Mouse (Mus musculus): ENCODE results near the gene Elmo1.
A peak's percentile ranks its signal among the peaks of the same experiment; 100 is the strongest.

The Elmo1 gene

DNA sequence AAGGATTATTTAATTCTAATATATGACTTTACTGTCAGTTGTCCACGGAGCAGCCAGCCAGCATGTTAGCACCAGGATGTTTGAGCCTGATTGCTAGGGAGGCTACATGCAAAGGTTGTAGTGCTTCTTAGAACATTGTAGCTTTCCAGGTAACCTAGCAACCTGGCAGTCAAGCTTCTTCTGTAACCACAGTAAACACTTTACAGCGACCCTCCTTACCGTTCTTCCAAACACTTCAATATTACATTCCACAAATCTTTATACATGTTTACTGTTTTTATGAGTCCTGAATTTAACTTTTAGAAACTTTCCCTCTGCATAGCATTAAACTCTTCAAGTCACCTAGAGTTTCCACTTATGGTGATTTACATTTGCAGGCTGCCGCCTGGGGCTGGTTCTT is 233.1 kb downstream of the Elmo1 start:
- DNase-seq (ENCODE audit: low spot score): no peak

DNA sequence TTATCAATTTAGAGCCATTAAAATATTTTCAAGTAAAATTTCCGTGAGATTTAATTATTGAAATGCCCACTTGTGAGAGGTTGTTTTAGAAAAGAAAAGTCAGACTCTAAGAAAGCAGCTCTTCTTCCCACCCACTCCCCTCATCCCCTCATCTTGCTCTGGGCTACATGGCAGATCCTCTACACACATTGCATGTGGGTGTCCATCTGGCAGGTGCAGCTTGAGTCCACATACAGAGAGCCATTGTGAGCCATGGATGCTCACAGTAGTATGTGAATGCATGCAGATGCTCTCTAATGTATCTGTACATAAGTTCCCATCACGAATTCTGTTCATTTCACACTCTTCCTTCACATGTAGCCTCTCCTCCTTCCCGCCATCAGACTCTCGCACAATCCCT is 236.7 kb downstream of the Elmo1 start:
- DNase-seq (ENCODE audit: low spot score): no peak

DNA sequence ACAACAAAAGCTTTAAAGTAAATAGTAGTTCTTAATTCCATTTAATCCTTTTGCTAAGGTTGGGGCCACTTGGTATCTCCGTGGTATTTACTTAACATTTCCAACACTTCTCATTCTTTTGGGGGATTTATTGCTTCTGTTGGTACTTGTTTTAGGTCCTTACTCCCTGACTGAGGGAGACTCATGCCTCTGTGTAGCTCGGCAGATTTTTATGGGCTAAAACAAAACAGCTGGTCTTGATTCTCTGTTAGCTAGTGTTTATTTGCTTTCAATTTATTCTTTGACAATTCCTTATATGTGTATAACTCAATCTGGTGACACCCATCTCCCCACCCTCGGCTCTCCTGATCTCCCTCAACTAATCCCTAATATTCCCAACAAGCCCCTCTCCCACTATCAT is 237.6 kb downstream of the Elmo1 start:
- DNase-seq (ENCODE audit: low spot score): no peak

DNA sequence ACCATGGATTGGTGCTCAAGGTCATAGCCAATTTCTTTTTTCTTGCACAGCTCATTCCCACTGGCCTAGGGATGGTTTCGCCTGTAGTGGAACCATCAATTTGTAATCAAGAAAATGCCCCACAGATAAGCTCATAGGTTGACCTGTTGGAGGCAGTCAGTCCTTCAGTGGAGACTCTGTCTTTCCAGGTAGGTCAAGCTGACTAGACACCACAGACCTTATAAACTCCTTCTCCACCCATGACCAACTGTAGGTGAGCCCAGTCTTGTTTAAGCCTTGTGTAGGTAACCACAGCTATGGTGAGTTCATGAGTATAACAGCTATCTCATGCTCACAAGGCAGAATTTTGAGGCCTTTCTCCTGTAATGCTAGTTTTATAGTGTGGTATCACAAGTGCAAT is 238.3 kb downstream of the Elmo1 start:
- no peak for DNase-seq (ENCODE audit: low spot score)

DNA sequence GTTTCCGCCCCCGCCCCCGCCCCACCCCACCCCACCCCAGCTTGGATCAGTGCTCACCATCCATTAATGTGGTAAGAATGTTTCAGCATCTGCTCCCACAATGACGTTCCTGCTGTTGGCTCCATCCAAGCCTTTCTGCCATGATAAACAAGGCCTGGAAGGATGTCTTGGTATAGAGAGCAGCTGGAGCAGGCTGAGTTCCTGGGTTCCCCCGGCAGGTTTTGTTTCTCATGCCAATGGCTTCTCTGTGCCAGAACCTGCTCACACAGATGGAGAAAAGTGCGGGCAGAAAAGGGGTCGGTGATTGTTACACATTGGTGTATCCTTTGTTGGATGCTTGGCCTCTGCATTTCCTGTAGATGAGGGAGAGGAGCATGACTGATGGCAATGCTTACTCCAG is 240.6 kb downstream of the Elmo1 start:
- no peak for DNase-seq (ENCODE audit: low spot score)

DNA sequence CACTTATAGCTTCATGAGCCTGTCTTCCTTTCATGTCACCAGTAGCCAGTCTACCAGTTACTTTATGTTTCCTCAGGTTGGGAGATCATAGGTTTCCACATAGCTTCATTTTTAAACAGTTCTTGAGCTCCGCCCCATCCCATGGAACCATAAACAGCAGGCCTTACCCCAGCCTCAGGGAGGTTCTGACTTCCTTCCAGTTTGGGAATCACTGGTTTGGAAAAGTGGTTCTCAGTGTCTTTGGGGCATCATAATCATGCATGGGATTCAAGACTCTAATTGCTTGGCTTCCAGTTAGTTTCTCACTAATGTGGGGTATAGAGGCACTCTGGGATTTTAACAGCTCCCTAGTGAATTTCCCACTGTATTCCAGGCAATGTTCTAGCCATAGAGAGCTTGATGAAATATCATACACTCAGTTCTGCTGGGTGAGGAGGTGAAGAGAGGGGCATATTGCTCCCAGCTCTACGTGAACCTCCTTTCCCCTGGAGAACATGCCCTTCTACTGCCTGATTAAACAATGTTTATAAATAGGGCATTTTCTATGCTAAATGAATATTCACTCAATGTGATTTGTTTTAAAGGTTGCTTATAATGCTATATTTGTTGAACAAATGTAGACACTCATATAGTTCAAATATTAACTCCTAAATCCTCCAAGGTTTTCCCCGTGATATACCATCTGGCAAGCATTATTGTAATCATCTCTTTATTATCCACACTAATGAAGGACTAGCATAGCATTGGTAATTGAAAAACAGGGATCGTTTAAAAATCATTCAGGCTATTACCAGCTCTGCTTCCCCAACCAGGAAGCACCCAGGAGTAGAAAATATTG is 244.9 kb downstream of the Elmo1 start:
- DNase-seq (ENCODE audit: low spot score): no peak

DNA sequence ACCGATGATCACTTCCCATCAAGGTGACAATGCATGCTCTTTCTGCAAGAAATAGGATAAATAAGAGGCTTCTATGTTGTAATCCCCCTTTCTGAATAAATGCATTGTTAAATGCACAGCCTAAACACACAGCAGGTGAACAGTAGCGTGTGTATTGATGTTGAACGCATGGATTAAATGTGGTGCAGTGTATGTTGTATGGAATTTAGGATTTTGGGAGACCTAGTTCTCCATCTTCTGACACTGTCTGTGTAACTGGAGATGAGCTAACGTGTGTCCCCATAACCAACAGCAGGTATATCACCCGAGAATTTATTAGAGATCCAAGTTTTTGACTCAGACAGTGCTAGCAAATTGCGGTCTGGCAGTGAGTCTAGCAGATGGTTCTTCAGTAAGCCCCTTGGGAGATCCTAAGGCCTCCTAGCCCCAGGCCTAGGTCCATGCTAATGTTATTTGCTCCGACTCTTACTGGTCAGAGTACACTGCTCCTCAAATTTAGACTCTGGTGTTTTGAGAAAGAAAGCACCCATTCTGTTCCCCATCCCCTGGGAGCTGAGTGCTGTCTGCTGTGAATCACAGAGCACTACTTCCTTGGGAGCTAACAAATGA is 245.6 kb downstream of the Elmo1 start:
- no peak for DNase-seq (ENCODE audit: low spot score)

DNA sequence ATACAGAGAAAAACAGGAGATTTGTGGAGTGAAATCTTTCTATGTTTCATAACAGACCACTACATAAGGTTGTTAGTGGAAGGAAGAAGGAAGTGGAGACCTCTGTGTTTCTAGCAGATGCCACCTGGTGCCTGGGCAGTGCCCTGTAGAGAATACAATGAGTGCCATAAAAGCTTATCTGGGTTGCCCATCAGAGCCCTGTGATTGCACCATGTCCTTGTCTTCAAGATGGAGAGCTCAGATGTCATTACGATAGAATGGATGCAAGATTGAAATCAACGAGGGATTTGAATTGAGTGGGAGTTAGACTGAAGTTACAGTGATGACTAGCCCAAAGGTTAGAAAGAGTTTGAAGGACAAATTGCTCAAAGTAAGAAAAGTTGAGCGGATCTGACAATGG is 252.5 kb downstream of the Elmo1 start:
- peak; percentile 19 for DNase-seq (ENCODE audit: low spot score)

DNA sequence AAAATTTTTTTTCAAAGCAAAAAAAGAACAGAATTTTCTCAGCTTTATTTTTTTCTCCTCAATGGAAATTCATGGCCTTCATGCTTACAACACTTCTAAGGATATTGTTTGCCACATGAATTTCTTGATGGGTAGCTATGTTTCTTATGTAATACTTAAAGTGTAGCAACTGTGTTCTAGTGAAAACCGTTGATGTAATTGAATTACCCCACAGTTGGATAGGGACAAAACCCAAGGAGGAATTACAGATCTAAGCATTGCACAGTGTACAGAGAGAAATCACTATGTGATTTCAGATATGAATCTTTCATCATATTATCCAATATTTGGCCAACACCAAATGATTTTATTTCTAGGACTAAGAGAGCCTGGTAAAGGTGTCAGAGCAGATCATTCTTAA is 259.4 kb downstream of the Elmo1 start:
- peak; percentile 23 for DNase-seq (ENCODE audit: low spot score)

DNA sequence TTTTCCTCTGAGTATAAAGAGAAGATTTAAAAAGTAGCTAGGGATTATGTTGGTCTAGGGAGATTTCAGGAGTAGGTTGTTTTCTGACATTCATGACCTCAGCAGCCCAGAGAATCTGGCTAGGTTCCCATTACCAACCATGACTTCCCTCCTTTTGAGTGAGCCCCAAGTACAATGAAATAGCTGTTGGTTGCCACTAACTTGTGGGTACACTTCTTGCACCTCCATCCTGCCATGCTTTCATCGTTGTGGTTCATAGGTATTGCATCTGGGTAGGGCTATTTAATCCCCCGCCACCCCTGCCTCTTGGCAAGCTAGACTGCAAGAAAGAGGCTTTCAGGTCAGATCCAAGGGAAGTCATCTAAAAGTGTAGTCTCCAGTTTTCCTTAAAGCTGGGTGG is 262.2 kb downstream of the Elmo1 start:
- DNase-seq (ENCODE audit: low spot score): no peak

DNA sequence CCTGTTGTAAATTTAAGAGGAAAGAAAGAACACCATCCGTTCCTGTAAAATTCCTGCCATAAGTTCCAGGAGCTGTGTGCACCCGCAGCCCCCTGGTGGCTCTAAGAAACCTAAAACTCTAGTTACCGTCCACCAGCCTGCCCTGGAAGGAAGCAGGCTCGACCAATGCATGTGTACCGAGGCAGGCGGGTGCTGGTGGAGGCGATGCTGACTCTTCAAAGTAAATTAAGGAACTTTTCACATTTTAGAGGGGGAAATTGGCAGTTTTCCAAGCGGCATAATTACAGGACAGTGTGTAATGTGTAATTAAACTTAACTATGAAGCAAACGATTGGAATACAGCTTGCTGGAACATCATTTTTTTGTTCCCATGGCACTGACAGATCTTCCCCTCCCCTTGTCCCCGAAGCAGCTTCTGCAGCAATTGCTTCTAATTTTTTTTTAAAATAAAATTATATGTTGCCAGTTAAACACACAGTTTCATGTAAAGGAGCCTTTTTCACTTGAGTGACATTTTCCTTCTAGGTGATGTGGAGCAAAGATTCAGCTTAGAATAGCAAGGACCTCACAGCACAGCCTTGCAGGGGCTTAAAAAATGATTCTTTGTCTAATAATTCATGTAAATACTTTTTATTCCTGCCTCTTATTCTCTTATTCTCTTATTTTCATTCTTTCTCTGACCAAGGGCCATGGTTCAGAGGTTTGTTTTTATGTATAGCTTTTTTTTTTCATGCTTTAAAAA is 263.6 kb downstream of the Elmo1 start:
- no peak for DNase-seq (ENCODE audit: low spot score)

DNA sequence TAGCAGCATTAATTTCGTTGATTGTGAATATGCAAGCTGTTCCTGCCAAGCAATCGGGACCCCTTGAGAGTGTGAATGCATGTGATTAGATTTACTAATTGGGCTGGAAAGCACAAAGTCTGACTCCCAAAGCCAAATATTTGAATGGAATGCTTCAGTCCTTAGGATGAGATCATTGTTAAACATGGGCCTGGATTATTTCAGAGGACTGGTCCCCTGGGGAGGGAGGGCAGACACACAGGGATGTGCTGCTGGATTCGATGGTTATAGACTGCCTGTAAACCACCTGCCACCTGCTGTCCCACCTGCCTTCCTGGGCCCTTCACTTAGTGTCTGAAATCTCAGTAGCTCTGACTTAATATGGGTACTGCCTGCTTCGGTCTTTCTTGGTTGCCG is 264.2 kb downstream of the Elmo1 start:
- DNase-seq (ENCODE audit: low spot score): no peak

DNA sequence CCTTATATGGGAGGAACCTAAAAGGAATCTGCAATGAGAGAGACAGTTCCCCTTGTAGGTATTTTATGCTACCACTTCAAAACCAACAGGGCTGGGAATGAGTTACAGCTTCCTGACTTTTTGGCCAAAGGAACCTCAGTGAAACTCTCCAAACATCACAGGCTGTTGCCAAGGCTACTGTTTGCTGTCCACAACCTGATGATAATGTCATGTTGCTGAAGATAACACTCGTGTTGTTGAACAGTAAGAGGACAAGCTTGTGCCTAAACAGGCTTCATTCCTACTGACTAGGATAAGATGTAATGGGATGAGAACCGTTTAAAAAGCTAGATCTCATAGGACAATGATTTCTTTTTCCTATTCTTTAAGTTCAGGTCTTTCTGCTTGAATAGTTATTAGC is 272.1 kb downstream of the Elmo1 start:
- no peak for DNase-seq (ENCODE audit: low spot score)

DNA sequence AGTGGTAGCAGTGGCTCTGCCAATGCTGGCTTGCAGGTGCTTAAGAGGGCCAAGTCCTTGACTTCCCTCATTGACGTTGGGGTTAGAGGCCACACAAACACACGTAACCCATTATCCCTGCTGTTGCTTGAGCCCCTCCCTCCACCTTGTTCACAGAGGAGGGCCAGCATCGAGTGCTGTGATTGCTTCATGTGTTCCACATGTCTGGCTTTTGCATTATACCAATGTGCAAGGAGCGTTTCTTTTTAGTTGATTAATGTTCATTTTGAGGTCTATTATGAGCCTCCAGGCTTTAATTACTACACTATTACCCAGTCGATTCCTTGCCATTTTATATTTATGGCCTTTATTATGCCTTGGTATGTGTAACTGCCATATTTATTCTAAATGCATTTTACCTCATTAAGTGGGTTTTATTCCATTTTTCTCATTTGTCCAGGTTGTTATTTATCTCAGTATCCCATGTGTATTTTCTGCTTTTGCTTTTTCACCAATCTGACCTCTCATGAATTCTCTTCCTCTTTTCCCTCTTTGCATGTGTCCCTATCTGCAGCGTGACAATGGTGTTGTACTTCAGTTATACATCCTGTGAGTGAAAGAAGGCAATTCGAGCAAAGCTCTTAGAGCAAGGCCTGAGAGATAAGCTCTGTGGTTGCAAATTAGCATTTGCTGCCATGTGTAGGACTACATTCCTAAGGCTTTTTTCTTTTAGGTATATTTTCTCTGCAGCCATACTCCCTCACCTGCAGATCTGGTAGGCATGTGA is 275.6 kb downstream of the Elmo1 start:
- DNase-seq (ENCODE audit: low spot score): no peak

DNA sequence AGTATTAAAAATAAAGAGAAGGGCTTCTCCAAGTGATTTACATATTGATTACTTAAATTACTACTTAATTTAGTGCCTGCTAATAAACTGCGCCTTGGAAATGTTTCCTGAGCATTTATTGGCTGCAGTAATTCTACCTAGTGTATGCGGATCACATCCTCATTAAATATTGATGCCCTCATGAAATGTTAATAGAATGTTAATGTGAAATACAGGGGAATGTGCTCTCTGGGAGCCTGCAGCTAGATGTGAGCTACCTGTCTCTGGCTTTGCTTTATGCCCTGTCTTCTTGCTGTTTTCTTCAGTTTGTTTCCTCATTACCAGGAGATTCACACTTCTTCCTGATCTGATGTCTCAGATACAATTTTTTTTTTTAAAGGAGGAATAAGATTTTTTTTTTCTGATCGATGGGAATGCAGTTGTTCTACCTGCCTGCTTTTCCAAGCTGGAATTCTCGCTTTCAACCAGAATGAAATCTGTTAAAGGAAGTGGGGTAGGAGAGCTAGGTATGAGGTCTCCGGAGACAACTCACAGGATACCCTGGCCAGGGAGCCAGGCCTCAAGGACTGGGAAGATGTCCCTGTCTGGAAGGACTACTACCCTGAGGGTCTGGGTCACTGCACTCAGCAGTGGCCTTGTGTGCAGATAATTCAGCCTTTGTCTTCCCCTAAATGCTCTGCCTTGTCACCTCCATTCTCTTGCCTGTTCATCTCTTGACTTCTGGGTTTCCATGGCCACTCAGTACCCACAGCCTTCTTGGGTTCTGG is 279.8 kb downstream of the Elmo1 start:
- no peak for DNase-seq (ENCODE audit: low spot score)

DNA sequence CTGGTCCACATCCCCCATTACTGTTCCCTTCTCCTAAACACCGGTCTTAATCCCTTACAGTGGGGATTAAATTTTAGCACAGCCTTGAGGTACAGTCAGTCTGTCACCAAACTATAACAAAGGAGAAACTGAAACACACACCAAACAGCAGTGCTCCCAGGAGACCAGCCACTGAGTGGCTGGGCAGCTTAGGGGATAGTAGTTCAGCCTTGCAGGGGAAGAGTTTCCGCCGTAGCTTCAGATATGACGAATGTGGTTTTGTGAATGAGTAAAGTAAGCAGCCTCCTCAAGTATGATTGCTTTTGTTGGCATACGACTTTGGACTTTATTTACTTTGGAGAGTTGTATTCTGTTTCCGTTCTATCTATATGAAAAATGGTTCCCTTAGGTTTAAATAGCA is 281.1 kb downstream of the Elmo1 start:
- no peak for DNase-seq (ENCODE audit: low spot score)

DNA sequence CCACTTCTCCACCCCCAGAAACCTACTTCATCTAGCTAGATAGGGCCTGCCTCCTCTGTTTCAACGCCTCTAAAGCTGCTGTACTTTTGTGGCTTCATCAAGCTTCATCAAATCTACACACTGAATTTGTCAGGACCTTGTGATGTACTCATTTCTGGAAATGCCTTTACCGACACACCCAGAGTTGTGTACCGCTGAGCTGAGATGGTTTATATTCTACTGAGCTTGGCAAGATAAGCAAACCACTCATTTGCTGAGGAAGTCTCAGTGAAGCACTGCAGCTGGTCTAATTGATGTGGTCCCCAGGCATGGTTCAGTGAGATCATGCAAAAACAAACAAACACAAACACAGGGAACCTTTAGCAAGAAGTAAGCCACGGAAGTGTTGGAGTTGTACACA is 281.9 kb downstream of the Elmo1 start:
- no peak for DNase-seq (ENCODE audit: low spot score)

DNA sequence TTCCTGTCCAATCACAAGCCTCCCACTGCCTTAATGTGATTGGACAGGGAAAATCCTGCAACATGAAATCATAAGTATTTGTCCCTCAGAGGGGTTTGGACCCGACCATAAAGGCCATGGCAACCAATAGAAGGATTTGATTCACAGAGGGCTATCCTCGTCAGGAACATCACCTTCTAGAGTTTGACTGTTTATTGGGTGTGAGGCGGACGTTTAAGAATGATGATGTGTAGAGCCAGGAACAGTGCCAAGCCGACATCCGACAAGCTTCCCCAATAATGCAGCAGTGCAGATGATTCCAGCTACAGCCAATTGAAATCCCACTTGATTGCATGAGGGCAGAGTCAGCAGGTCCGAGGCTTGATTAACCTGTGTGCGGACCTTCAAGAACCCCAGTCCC is 288.5 kb downstream of the Elmo1 start:
- DNase-seq (ENCODE audit: low spot score): no peak

DNA sequence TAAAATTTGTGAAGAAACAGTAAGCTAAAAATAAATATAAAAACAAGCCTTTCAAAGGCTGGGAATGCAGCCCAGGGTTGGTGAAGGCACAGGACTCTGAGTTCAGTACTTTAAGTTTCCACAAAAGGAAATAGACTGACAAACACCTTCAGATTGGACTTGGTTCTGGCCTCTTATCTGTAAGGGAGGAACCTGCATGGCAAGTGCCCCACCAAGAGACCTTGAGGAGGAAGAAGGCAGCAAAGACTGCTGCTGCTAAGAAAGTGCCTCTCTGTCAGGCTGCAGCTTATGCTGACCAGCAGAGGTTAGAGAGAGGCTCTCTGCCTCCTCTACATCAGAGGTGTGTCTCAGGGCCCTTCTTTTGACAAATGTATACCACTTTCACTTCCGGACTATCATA is 293.5 kb downstream of the Elmo1 start:
- peak; percentile 40 for DNase-seq (ENCODE audit: low spot score)

DNA sequence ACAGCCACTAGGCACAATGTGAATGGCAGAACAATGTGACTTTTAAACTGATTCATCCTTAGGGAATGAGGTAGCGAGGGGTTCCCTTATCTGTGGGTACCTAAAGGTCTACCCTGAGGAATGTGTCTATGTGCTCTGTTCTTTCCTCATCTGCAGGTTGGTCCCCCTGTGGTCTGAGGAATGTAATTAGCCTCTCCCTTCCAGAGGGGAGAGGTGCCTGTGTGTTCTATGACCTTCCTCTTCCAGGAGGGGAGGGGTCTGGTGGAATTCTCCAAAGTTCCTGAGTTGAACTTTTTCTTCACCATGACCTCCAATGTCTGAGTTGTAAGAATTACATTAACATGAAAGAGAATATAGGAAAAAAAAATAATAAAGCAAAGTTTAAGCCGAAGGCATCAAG is 294.4 kb downstream of the Elmo1 start:
- DNase-seq (ENCODE audit: low spot score): no peak

DNA sequence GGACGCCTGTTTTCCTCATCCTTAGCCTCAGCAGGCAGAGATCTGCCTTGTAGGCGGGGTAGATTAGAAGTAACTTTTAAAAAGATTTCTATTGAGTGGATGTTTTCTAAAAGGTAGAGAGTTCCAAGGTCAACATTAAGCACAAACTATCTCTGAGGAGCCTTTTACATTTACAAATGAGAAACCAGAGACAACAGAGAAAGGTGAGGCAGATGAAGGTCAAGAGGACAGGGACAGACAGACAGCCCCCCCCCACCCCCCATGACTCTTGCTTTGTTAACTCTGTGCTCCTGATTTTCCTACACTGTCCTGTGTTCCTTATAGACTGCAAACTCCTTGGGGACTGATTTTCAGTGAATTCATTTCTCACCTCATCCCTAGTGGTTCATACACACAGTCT is 295.0 kb downstream of the Elmo1 start:
- DNase-seq (ENCODE audit: low spot score): no peak
